Mouse (Mus musculus): ENCODE results near the gene Pdzd2.

DNA sequence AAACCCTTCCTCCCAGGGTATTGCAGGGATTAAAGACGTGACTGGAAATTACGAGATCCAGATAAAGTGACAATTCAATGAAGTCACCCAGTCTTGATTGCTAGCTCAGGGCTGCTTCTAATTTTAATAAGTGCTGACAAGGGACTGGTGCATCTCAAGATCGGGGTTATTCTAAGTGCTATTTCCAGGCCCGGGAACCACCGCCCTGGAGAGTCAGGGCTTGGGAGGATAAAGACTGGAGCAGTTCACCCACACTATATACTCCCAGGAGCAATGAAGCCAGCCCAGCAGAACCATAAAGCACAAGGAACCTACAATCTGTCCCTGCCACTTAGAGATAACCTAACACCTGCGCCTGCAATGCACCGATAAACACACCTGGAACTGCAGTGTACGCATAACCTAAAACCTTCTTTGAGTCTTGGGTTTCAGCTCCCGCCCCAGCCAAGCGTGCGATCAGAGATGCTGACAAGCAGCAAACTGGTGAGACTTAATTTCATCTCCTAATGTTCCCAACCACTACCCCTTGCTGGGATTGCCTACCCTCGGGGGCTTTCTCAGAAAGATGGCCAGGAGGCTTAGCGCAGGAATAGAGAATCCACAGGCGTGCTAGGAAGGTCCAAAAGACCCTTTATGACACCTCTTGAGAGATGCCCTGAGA, 101.2 kb downstream of the Pdzd2 start:
- TF ChIP-seq CTCF (IDR thresholded peaks at IDR 0.05; ENCODE audit: extremely low read depth, insufficient read depth, low read length) (no peak), POLR2A (IDR thresholded peaks at IDR 0.05; ENCODE audit: extremely low read depth, insufficient read depth, low read length) (no peak)
